In the genomic region with DNA sequence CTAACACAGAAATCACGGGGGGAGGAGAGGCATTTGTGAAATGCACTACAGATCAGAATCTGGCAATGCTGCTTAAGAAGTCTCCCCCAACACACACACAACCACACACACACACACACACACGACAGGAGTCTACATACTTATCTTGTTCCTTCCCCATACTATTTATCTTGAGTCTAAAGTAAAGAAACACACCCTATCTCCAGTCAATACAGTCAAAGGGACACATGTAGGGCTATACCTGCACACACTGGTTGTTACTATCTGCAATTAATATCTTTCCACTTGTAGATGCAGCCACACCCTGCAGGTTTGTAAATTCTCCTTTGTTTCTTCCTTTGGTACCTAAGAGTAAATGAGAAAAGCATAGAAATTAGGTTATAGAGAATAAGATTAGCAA, we compare ENCODE assay signal across 19 mouse cellular contexts. TPM values are rescaled to one million over a fixed set of nuclear protein-coding genes. Genes with fewer than 3 reads are reported as not detected.
A peak's percentile ranks its signal among the peaks of the same experiment; 100 is the strongest.
DNase-seq lines count a peak whose midpoint lies in the region; ATAC-seq and TF ChIP-seq lines count a peak whose summit lies in the region.
"Had no signal": no experiment of that assay in that cellular context is flagged by ENCODE, and none has a peak within 500 bp of the region (broad histone marks: within the 10 kb centered on the region; RNA-seq: fewer than 3 reads in every experiment).

No protein-coding gene starts in this region.

- H3K4me3 ChIP-seq in intestine, embryonic 16.5 days (ENCODE audit: low read length), result no peak overlapping the region
- no peak overlapping the region for H3K4me3 ChIP-seq in stomach, embryonic 15.5 days (replicated peaks)
- H3K4me3 ChIP-seq in stomach, postnatal 0 days (ENCODE audit: low read depth, low read length), result no peak overlapping the region
- H3K4me3 ChIP-seq: embryonic facial prominence, embryonic 10.5 days; embryonic facial prominence, embryonic 12.5 days; forebrain, embryonic 13.5 days; forebrain, embryonic 15.5 days had no signal

- no peak overlapping the region for H3K9ac ChIP-seq in intestine, embryonic 16.5 days (ENCODE audit: low read depth, low read length)
- no peak overlapping the region for H3K9ac ChIP-seq in stomach, embryonic 15.5 days
- H3K9ac ChIP-seq in stomach, postnatal 0 days (ENCODE audit: low read length), result no peak overlapping the region
- H3K9ac ChIP-seq: embryonic facial prominence, embryonic 12.5 days; forebrain, embryonic 13.5 days; forebrain, embryonic 15.5 days; forebrain, postnatal 0 days had no signal

- DNase-seq in stomach, postnatal 0 days (ENCODE audit: low spot score), result peak; percentile 37
- DNase-seq in spleen, postnatal 14 days (ENCODE audit: low spot score in 2 of 2), result no peak
- DNase-seq in adrenal gland, adult 8-10 months, result no peak
- DNase-seq: adrenal gland, adult 2 months; adrenal gland, postnatal 14 days; adrenal gland, postnatal 36 days; cerebellum, adult 11-12 months; cerebellum, adult 2 months; cerebellum, adult 9-10 months; cerebellum, postnatal 10 days; cerebellum, postnatal 25 days; forebrain, postnatal 0 days had no signal

- no peaks in the 10 kb centered on the region for H3K27me3 ChIP-seq in intestine, embryonic 16.5 days (replicated peaks; ENCODE audit: control insufficient read depth, insufficient read depth, low read length)
- no peaks in the 10 kb centered on the region for H3K27me3 ChIP-seq in stomach, embryonic 15.5 days (replicated peaks)
- H3K27me3 ChIP-seq in stomach, postnatal 0 days (ENCODE audit: control insufficient read depth, insufficient read depth, low read length), result no peaks in the 10 kb centered on the region
- H3K27me3 ChIP-seq: embryonic facial prominence, embryonic 12.5 days; forebrain, embryonic 13.5 days; forebrain, embryonic 15.5 days had no signal

- H3K9me3 ChIP-seq in intestine, embryonic 16.5 days (ENCODE audit: control insufficient read depth, low read length), result no peaks in the 10 kb centered on the region
- no peaks in the 10 kb centered on the region for H3K9me3 ChIP-seq in stomach, embryonic 15.5 days
- H3K9me3 ChIP-seq in stomach, postnatal 0 days (ENCODE audit: control insufficient read depth, low read length), result no peaks in the 10 kb centered on the region
- H3K9me3 ChIP-seq: embryonic facial prominence, embryonic 10.5 days; embryonic facial prominence, embryonic 12.5 days; forebrain, embryonic 13.5 days; forebrain, embryonic 15.5 days had no signal

- no peaks in the 10 kb centered on the region for H3K4me1 ChIP-seq in intestine, embryonic 16.5 days (ENCODE audit: control insufficient read depth, insufficient read depth, low read length)
- no peaks in the 10 kb centered on the region for H3K4me1 ChIP-seq in stomach, embryonic 15.5 days
- no peaks in the 10 kb centered on the region for H3K4me1 ChIP-seq in stomach, postnatal 0 days (replicated peaks; ENCODE audit: control insufficient read depth, insufficient read depth)
- H3K4me1 ChIP-seq: embryonic facial prominence, embryonic 12.5 days had no signal

- H3K36me3 ChIP-seq in intestine, embryonic 16.5 days (ENCODE audit: control insufficient read depth, insufficient read depth, low read length), result no peaks in the 10 kb centered on the region
- H3K36me3 ChIP-seq in stomach, embryonic 15.5 days, result no peaks in the 10 kb centered on the region
- no peaks in the 10 kb centered on the region; the same call in 1 of the 2 replicates for H3K36me3 ChIP-seq in stomach, postnatal 0 days (ENCODE audit: control insufficient read depth, insufficient read depth, low read length)

- TF ChIP-seq CTCF in stomach, postnatal 0 days (IDR thresholded peaks at IDR 0.05; ENCODE audit: low read depth), result no peak

- H3K27ac ChIP-seq in intestine, embryonic 16.5 days (ENCODE audit: low read length), result no peak overlapping the region; the same call in 1 of the 2 replicates
- no peak overlapping the region for H3K27ac ChIP-seq in stomach, embryonic 15.5 days
- H3K27ac ChIP-seq in stomach, postnatal 0 days (replicated peaks), result no peak overlapping the region
- H3K27ac ChIP-seq: embryonic facial prominence, embryonic 10.5 days; embryonic facial prominence, embryonic 12.5 days; forebrain, embryonic 13.5 days; forebrain, embryonic 15.5 days had no signal

- no peak for TF ChIP-seq EP300 in stomach, postnatal 0 days (optimal IDR thresholded peaks at IDR 0.05)

- ATAC-seq in intestine, embryonic 16.5 days, result peak; percentile 66; the same call in 1 of the 2 replicates
- ATAC-seq in stomach, embryonic 15.5 days (ENCODE audit: insufficient read depth, low FRiP score, low read depth), result peak; percentile 75; the same call in 1 of the 2 replicates
- ATAC-seq in stomach, postnatal 0 days (ENCODE audit: low FRiP score, low TSS enrichment), result peak; percentile 86
- ATAC-seq: forebrain, embryonic 13.5 days; forebrain, embryonic 15.5 days; forebrain, postnatal 0 days had no signal

- H3K4me2 ChIP-seq in intestine, embryonic 16.5 days (ENCODE audit: low read depth, low read length), result no peak overlapping the region
- H3K4me2 ChIP-seq in stomach, embryonic 15.5 days, result no peak overlapping the region
- no peak overlapping the region for H3K4me2 ChIP-seq in stomach, postnatal 0 days (replicated peaks; ENCODE audit: low read depth)
- H3K4me2 ChIP-seq: embryonic facial prominence, embryonic 12.5 days; forebrain, embryonic 13.5 days; forebrain, embryonic 15.5 days had no signal

- WGBS in intestine, embryonic 16.5 days, result 64% methylated on average over 2 of the region's 2 CpGs
- 55% methylated on average over 2 of the region's 2 CpGs for WGBS in stomach, embryonic 15.5 days
- 54% methylated on average over 2 of the region's 2 CpGs for WGBS in stomach, postnatal 0 days

RNA-seq across cellular contexts. Expression of a gene that starts 3.9 kb away (rescaled TPM):
- polyA plus RNA-seq in intestine, embryonic 16.5 days (2015; fragmentation: Nextera tagmentation; extraction: Ambion mirVana), result 1.2 and 1.4 TPM in 2 replicates
- 0.81 and 1.2 TPM in 2 replicates for polyA plus RNA-seq in stomach, embryonic 15.5 days (2015; fragmentation: Nextera tagmentation; extraction: Ambion mirVana)
- polyA plus RNA-seq in stomach, postnatal 0 days (2015; fragmentation: Nextera tagmentation; extraction: Ambion mirVana), result 0.75 and 0.88 TPM in 2 replicates
- total RNA-seq in adrenal gland, adult 8-10 months (2022), result not detected
- polyA plus RNA-seq: adrenal gland, adult 2 months; cerebellum, adult 2 months; cortical plate, adult 2 months had no signal

RNA-seq across cellular contexts. Expression of a gene that starts 22.2 kb away (rescaled TPM):
- 8.0 and 9.9 TPM in 2 replicates for polyA plus RNA-seq in intestine, embryonic 16.5 days (2015; fragmentation: Nextera tagmentation; extraction: Ambion mirVana)
- polyA plus RNA-seq in stomach, embryonic 15.5 days (2015; fragmentation: Nextera tagmentation; extraction: Ambion mirVana), result 12.7 and 15.1 TPM in 2 replicates
- polyA plus RNA-seq in stomach, postnatal 0 days (2015; fragmentation: Nextera tagmentation; extraction: Ambion mirVana), result 9.7 and 10.7 TPM in 2 replicates
- 1 to 10 TPM; 8.0 to 9.1 (median 8.6) TPM for total RNA-seq in adrenal gland, adult 8-10 months (2022)
